Mouse (Mus musculus): ENCODE data around the gene Cdca7l. TPM values are rescaled to one million over a fixed set of nuclear protein-coding genes. Genes with fewer than 3 reads are reported as not detected.
"Not testable (repeated sequence)": the region's sequence is repeated elsewhere in the genome, so short reads cannot be mapped to it uniquely, and the experiment has no call there.

Gene Cdca7l
- total and polyA plus RNA-seq, 3 experiments = 0.10 to 0.23 (median 0.16) TPM

GRCm38 (mm10) chr12:117867708-117868564, 63.8 kb downstream of the Cdca7l start:
- WGBS = 58% methylated on average over 4 of the region's 4 CpGs
- no peaks in the 10 kb centered on the region for H3K27me3 ChIP-seq (ENCODE audit: control insufficient read depth, insufficient read depth, low read length)
- H3K27ac ChIP-seq = no peak overlapping the region
- peaks cover 1% of the 10 kb centered on the region; the same call in 1 of the 2 replicates for H3K4me1 ChIP-seq (ENCODE audit: control insufficient read depth, insufficient read depth, low read length)
- TF ChIP-seq EP300 (IDR thresholded peaks at IDR 0.05; ENCODE audit: insufficient read depth, low read depth, low read length) (no peak), POLR2A (IDR thresholded peaks at IDR 0.05; ENCODE audit: insufficient read depth, low read depth, low read length) (no peak)
- intact Hi-C loops (cut with DNase I) = no loop called here
- H3K4me3 ChIP-seq = no peak overlapping the region
- H3K9ac ChIP-seq (ENCODE audit: low read depth, low read length) = no peak overlapping the region
- no peak for DNase-seq
- H3K36me3 ChIP-seq (ENCODE audit: control insufficient read depth, insufficient read depth, low read length) = no peaks in the 10 kb centered on the region
- no peaks in the 10 kb centered on the region for H3K79me2 ChIP-seq (replicated peaks; ENCODE audit: control insufficient read depth, insufficient read depth, low read length)

- WGBS = 64% methylated on average over 5 of the region's 5 CpGs
- Histone ChIP-seq H3K4me1 (ENCODE audit: control insufficient read depth, insufficient read depth, low read length) (peaks cover 1% of the 10 kb centered on the region; the same call in 1 of the 2 replicates), H3K27me3 (ENCODE audit: control insufficient read depth, insufficient read depth, low read length) (no peaks in the 10 kb centered on the region), H3K27ac (no peak overlapping the region), H3K36me3 (ENCODE audit: control insufficient read depth, insufficient read depth, low read length) (no peaks in the 10 kb centered on the region), H3K4me3 (no peak overlapping the region), H3K9ac (ENCODE audit: low read depth, low read length) (no peak overlapping the region), H3K79me2 (replicated peaks; ENCODE audit: control insufficient read depth, insufficient read depth, low read length) (no peaks in the 10 kb centered on the region)
- intact Hi-C loops (cut with DNase I) = no loop called here
- no peak for DNase-seq
- TF ChIP-seq CTCF (IDR thresholded peaks at IDR 0.05) = no peak
- no peak for TF ChIP-seq POLR2A (IDR thresholded peaks at IDR 0.05; ENCODE audit: insufficient read depth, low read depth, low read length)
- TF ChIP-seq EP300 (IDR thresholded peaks at IDR 0.05; ENCODE audit: insufficient read depth, low read depth, low read length) = no peak
These were observed 68.2 kb downstream of the Cdca7l start for GRCm38 (mm10) chr12:117872265-117872664.

GRCm38 (mm10) chr12:117878341-117878740, 74.3 kb downstream of the Cdca7l start:
- Histone ChIP-seq H3K36me3 (ENCODE audit: control insufficient read depth, insufficient read depth, low read length) (no peaks in the 10 kb centered on the region), H3K27me3 (ENCODE audit: control insufficient read depth, insufficient read depth, low read length) (no peaks in the 10 kb centered on the region), H3K9ac (ENCODE audit: low read depth, low read length) (no peak overlapping the region), H3K4me1 (ENCODE audit: control insufficient read depth, insufficient read depth, low read length) (no peaks in the 10 kb centered on the region), H3K27ac (no peak overlapping the region), H3K4me3 (no peak overlapping the region), H3K79me2 (replicated peaks; ENCODE audit: control insufficient read depth, insufficient read depth, low read length) (no peaks in the 10 kb centered on the region)
- intact Hi-C loops (cut with DNase I) = no loop called here
- no peak for DNase-seq
- TF ChIP-seq POLR2A (IDR thresholded peaks at IDR 0.05; ENCODE audit: insufficient read depth, low read depth, low read length) (no peak), EP300 (IDR thresholded peaks at IDR 0.05; ENCODE audit: insufficient read depth, low read depth, low read length) (no peak), CTCF (IDR thresholded peaks at IDR 0.05) (no peak)
- 94% methylated on average over 13 of the region's 13 CpGs for WGBS

- WGBS = 85% methylated on average over 2 of the region's 2 CpGs
- H3K27ac ChIP-seq = no peak overlapping the region
- intact Hi-C loops (cut with DNase I) = no loop called here
These were observed 80.5 kb downstream of the Cdca7l start for GRCm38 (mm10) chr12:117884627-117885026.

GRCm38 (mm10) chr12:117887422-117887821, 83.3 kb downstream of the Cdca7l start:
- no peak for TF ChIP-seq EP300 (IDR thresholded peaks at IDR 0.05; ENCODE audit: insufficient read depth, low read depth, low read length)
- no peak for TF ChIP-seq POLR2A (IDR thresholded peaks at IDR 0.05; ENCODE audit: insufficient read depth, low read depth, low read length)
- no peak for TF ChIP-seq CTCF (IDR thresholded peaks at IDR 0.05)
- 77% methylated on average over 3 of the region's 3 CpGs for WGBS
- H3K27ac ChIP-seq = no peak overlapping the region
- no peaks in the 10 kb centered on the region for H3K79me2 ChIP-seq (replicated peaks; ENCODE audit: control insufficient read depth, insufficient read depth, low read length)
- intact Hi-C loops (cut with DNase I) = no loop called here
- H3K36me3 ChIP-seq (ENCODE audit: control insufficient read depth, insufficient read depth, low read length) = no peaks in the 10 kb centered on the region
- DNase-seq = no peak
- H3K4me3 ChIP-seq = no peak overlapping the region
- H3K9ac ChIP-seq (ENCODE audit: low read depth, low read length) = no peak overlapping the region
- no peaks in the 10 kb centered on the region for H3K4me1 ChIP-seq (ENCODE audit: control insufficient read depth, insufficient read depth, low read length)
- H3K27me3 ChIP-seq (ENCODE audit: control insufficient read depth, insufficient read depth, low read length) = no peaks in the 10 kb centered on the region

More at GRCm38 (mm10) chr12:117884627-117885026, 80.5 kb downstream of the Cdca7l start:
- H3K79me2 ChIP-seq (replicated peaks; ENCODE audit: control insufficient read depth, insufficient read depth, low read length) = no peaks in the 10 kb centered on the region
- H3K27me3 ChIP-seq (ENCODE audit: control insufficient read depth, insufficient read depth, low read length) = no peaks in the 10 kb centered on the region
- DNase-seq = no peak
- no peak overlapping the region for H3K9ac ChIP-seq (ENCODE audit: low read depth, low read length)
- H3K36me3 ChIP-seq (ENCODE audit: control insufficient read depth, insufficient read depth, low read length) = no peaks in the 10 kb centered on the region
- no peak overlapping the region for H3K4me3 ChIP-seq
- TF ChIP-seq EP300 (IDR thresholded peaks at IDR 0.05; ENCODE audit: insufficient read depth, low read depth, low read length) = no peak
- TF ChIP-seq CTCF (IDR thresholded peaks at IDR 0.05) = no peak
- TF ChIP-seq POLR2A (IDR thresholded peaks at IDR 0.05; ENCODE audit: insufficient read depth, low read depth, low read length) = no peak
- H3K4me1 ChIP-seq (ENCODE audit: control insufficient read depth, insufficient read depth, low read length) = no peaks in the 10 kb centered on the region

GRCm38 (mm10) chr12:117900798-117901197, 96.7 kb downstream of the Cdca7l start:
- 59% methylated on average over 1 of the region's 4 CpGs for WGBS
- H3K4me3 ChIP-seq; DNase-seq; H3K79me2 ChIP-seq (replicated peaks; ENCODE audit: control insufficient read depth, insufficient read depth, low read length); H3K27ac ChIP-seq; H3K27me3 ChIP-seq (ENCODE audit: control insufficient read depth, insufficient read depth, low read length); H3K36me3 ChIP-seq (ENCODE audit: control insufficient read depth, insufficient read depth, low read length); intact Hi-C loops (cut with DNase I); H3K9ac ChIP-seq (ENCODE audit: low read depth, low read length); H3K4me1 ChIP-seq (ENCODE audit: control insufficient read depth, insufficient read depth, low read length): not testable (repeated sequence)

GRCm38 (mm10) chr12:117901352-117901751, 97.3 kb downstream of the Cdca7l start:
- H3K27ac ChIP-seq; intact Hi-C loops (cut with DNase I): not testable (repeated sequence)
- WGBS = 65% methylated on average over 2 of the region's 4 CpGs

More at GRCm38 (mm10) chr12:117901352-117901751, 97.3 kb downstream of the Cdca7l start:
- not testable (repeated sequence) for H3K36me3 ChIP-seq (ENCODE audit: control insufficient read depth, insufficient read depth, low read length); H3K4me1 ChIP-seq (ENCODE audit: control insufficient read depth, insufficient read depth, low read length); DNase-seq; H3K27me3 ChIP-seq (ENCODE audit: control insufficient read depth, insufficient read depth, low read length); H3K79me2 ChIP-seq (replicated peaks; ENCODE audit: control insufficient read depth, insufficient read depth, low read length); H3K4me3 ChIP-seq; H3K9ac ChIP-seq (ENCODE audit: low read depth, low read length)

Measured in heart, adult 2 months (tissue).